Mouse (Mus musculus) stomach, postnatal 0 days (tissue): Measurements from ENCODE around the gene Gemin5. TPM values are rescaled to one million over a fixed set of nuclear protein-coding genes. Genes with fewer than 3 reads are reported as not detected.

ENCODE experiments used
- ATAC-seq: fragments of 200-750 bp; cut with Nextera tagmentation; 2 replicates; pipeline ENCODE4 v1.8.0; 2017; ENCODE audit not compliant: low FRiP score, low TSS enrichment
- DNase-seq: peaks from one replicate; pipeline ENCODE4 v3.0.0-alpha.2; 2016; ENCODE audit warnings: low spot score
- H3K27ac ChIP-seq: fragments of 300-500 bp; sonication (generic); replicated peaks from 2 replicates; pipeline ENCODE4 v1.5.1; 2014; ENCODE audit warnings: mild to moderate bottlenecking, control low read depth
- H3K27me3 ChIP-seq: fragments of 300-500 bp; sonication (generic); 2 replicates; pipeline ENCODE4 v1.6.1; 2014; ENCODE audit warnings: low read length; ENCODE audit not compliant: control insufficient read depth, insufficient read depth
- H3K36me3 ChIP-seq: fragments of 300-500 bp; sonication (generic); 2 replicates; pipeline ENCODE4 v1.6.1; 2014; ENCODE audit warnings: low read length, mixed read lengths; ENCODE audit not compliant: control insufficient read depth, insufficient read depth
- H3K4me1 ChIP-seq: fragments of 300-500 bp; sonication (generic); replicated peaks from 2 replicates; pipeline ENCODE4 v1.6.1; 2014; ENCODE audit warnings: antibody characterized with exemption; ENCODE audit not compliant: control insufficient read depth, insufficient read depth
- H3K4me2 ChIP-seq: fragments of 300-500 bp; sonication (generic); replicated peaks from 2 replicates; pipeline ENCODE4 v1.6.1; 2014; ENCODE audit warnings: low read depth, mild to moderate bottlenecking, control low read depth, moderate library complexity
- H3K4me3 ChIP-seq: fragments of 300-500 bp; sonication (generic); 2 replicates; pipeline ENCODE4 v1.5.1; 2014; ENCODE audit warnings: low read depth, low read length, control low read depth
- H3K9ac ChIP-seq: fragments of 300-500 bp; sonication (generic); 2 replicates; pipeline ENCODE4 v1.6.1; 2014; ENCODE audit warnings: mild to moderate bottlenecking, low read length, control low read depth, mixed read lengths
- H3K9me3 ChIP-seq: fragments of 300-500 bp; sonication (generic); 2 replicates; pipeline ENCODE4 v1.6.1; 2016; ENCODE audit warnings: low read length; ENCODE audit not compliant: control insufficient read depth
- CTCF ChIP-seq: IDR thresholded peaks from 2 replicates; pipeline ENCODE4 v1.5.1; 2016; ENCODE audit warnings: antibody characterized with exemption, low read depth, mild to moderate bottlenecking, moderate library complexity
- EP300 ChIP-seq: optimal IDR thresholded peaks from 2 replicates; pipeline ENCODE3; 2016; ENCODE audit warnings: antibody characterized with exemption
- WGBS: fragments of 180-500 bp; shearing (Covaris S2); extraction: QIAGEN DNeasy Blood & Tissue Kit; methylation state at CpG from one replicate; pipeline ENCODE4 v1.1.7; 2014; 5-methylcytosine and 5-hydroxymethylcytosine counted together
- polyA plus RNA-seq: library from polyadenylated mRNA; unstranded; fragments of >200 nt; fragmentation: Nextera tagmentation; extraction: Ambion mirVana; gene quantifications from 2 replicates; pipeline ENCODE4 v1.2.1, GENCODE M21; 2015

The Gemin5 gene
- polyA plus RNA-seq, 1 experiment from 2014 or later, result 4.4 TPM

- H3K9me3 ChIP-seq, result no peaks in the 10 kb centered on the region
- H3K9ac ChIP-seq, result peak overlapping the region; percentile 27
- 0 out of 2 replicates have a peak overlapping the region, but pooled peaks have one; percentile 35 for H3K27ac ChIP-seq
- H3K36me3 ChIP-seq, result no peaks in the 10 kb centered on the region
- ATAC-seq, result no peak
- DNase-seq, result no peak
- TF ChIP-seq EP300 (no peak), CTCF (no peak)
- H3K27me3 ChIP-seq, result no peaks in the 10 kb centered on the region
- peak overlapping the region; percentile 54 for H3K4me2 ChIP-seq
- no peaks in the 10 kb centered on the region for H3K4me1 ChIP-seq
- 54% methylated on average over 4 of the region's 4 CpGs for WGBS
- H3K4me3 ChIP-seq, result peak overlapping the region; percentile 22
Observed at GRCm38 (mm10) chr11:58092541-58092940, 75.8 kb downstream of the Gemin5 start.

GRCm38 (mm10) chr11:58081716-58082115 lies 86.6 kb downstream of the Gemin5 start:
- WGBS, result 85% methylated on average over 6 of the region's 6 CpGs
- Histone ChIP-seq H3K36me3 (no peaks in the 10 kb centered on the region), H3K4me3 (no peak overlapping the region), H3K4me1 (no peaks in the 10 kb centered on the region), H3K4me2 (no peak overlapping the region), H3K9me3 (no peaks in the 10 kb centered on the region), H3K27me3 (no peaks in the 10 kb centered on the region), H3K9ac (no peak overlapping the region), H3K27ac (no peak overlapping the region)
- no peak for TF ChIP-seq CTCF
- no peak for TF ChIP-seq EP300
- no peak for DNase-seq
- no peak for ATAC-seq

GRCm38 (mm10) chr11:58077270-58077669 lies 91.1 kb downstream of the Gemin5 start:
- WGBS, result 59% methylated on average over 4 of the region's 4 CpGs
- TF ChIP-seq EP300 (no peak), CTCF (no peak)

GRCm38 (mm10) chr11:58072978-58073377 lies 95.4 kb downstream of the Gemin5 start:
- no peaks in the 10 kb centered on the region for H3K4me1 ChIP-seq
- DNase-seq, result no peak
- H3K4me3 ChIP-seq, result no peak overlapping the region
- no peak overlapping the region for H3K9ac ChIP-seq
- H3K27me3 ChIP-seq, result no peaks in the 10 kb centered on the region
- no peaks in the 10 kb centered on the region for H3K9me3 ChIP-seq
- ATAC-seq, result no peak
- 68% methylated on average over 3 of the region's 3 CpGs for WGBS
- TF ChIP-seq CTCF (no peak), EP300 (no peak)
- H3K36me3 ChIP-seq, result no peaks in the 10 kb centered on the region
- no peak overlapping the region for H3K4me2 ChIP-seq
- H3K27ac ChIP-seq, result no peak overlapping the region

More at GRCm38 (mm10) chr11:58077270-58077669, 91.1 kb downstream of the Gemin5 start:
- no peaks in the 10 kb centered on the region for H3K4me1 ChIP-seq
- no peaks in the 10 kb centered on the region for H3K27me3 ChIP-seq
- H3K9me3 ChIP-seq, result no peaks in the 10 kb centered on the region
- no peak overlapping the region for H3K4me2 ChIP-seq
- no peak overlapping the region for H3K9ac ChIP-seq
- no peak overlapping the region for H3K4me3 ChIP-seq
- no peaks in the 10 kb centered on the region for H3K36me3 ChIP-seq
- H3K27ac ChIP-seq, result no peak overlapping the region
- no peak for DNase-seq
- ATAC-seq, result no peak

Other genes with a start within 250 kb of the Gemin5 start
- 11.6 and 12.8 TPM in 2 replicates for gene Larp1, start 159.5 kb downstream of the Gemin5 start, polyA plus RNA-seq
- not detected in 2 replicates for gene Gm12248, start 75.4 kb downstream of the Gemin5 start, polyA plus RNA-seq
- gene Cnot8, start 64.4 kb downstream of the Gemin5 start, polyA plus RNA-seq, result 41.4 and 42.9 TPM in 2 replicates
- gene Mrpl22, start 3.1 kb upstream of the Gemin5 start, polyA plus RNA-seq, result 96.3 and 98.6 TPM in 2 replicates
- gene Igtp, start 31.0 kb upstream of the Gemin5 start, polyA plus RNA-seq, result 4.1 and 4.7 TPM in 2 replicates
- 3.8 and 3.9 TPM in 2 replicates for gene Irgm2, start 31.1 kb upstream of the Gemin5 start, polyA plus RNA-seq
- gene 4930438A08Rik, start 106.3 kb upstream of the Gemin5 start, polyA plus RNA-seq, result 0.49 and 0.50 TPM in 2 replicates
- gene Zfp692, start 138.5 kb upstream of the Gemin5 start, polyA plus RNA-seq, result 13.7 and 14.8 TPM in 2 replicates
- gene Zfp672, start 161.8 kb upstream of the Gemin5 start, polyA plus RNA-seq, result 76.0 and 78.4 TPM in 2 replicates
- gene Sh3bp5l, start 162.2 kb upstream of the Gemin5 start, polyA plus RNA-seq, result 33.6 and 34.1 TPM in 2 replicates
- gene Lypd8, start 210.5 kb upstream of the Gemin5 start, polyA plus RNA-seq, result 1,014 and 1,152 TPM in 2 replicates